Mouse (Mus musculus) inflammation-experienced regulatory T-cells, adult 6 months (primary cell): ENCODE data around the gene Pank1. TPM values are rescaled to one million over a fixed set of nuclear protein-coding genes. Genes with fewer than 3 reads are reported as not detected.

Experiments
- ATAC-seq: one replicate; pipeline ENCODE4 v1.8.0; 2017
- polyA plus RNA-seq, 3 experiments: library from polyadenylated mRNA; unstranded; fragments of 100-300 nt; shearing (Covaris generic); gene quantifications; one replicate each; pipeline ENCODE4 v1.2.1; 2017

Pank1 gene
- polyA plus RNA-seq, 3 experiments from 2014 or later, result 0.35 to 0.83 (median 0.52) TPM

GRCm38 (mm10) chr19:34819577-34820170 is 59.6 kb downstream of the Pank1 start:
- ATAC-seq, result no peak

- ATAC-seq, result no peak
Measured at GRCm38 (mm10) chr19:34815371-34815770, 63.9 kb downstream of the Pank1 start.

- no peak for ATAC-seq
Measured at GRCm38 (mm10) chr19:34814696-34815095, 64.6 kb downstream of the Pank1 start.

- no peak for ATAC-seq
Measured at GRCm38 (mm10) chr19:34813961-34814360, 65.3 kb downstream of the Pank1 start.

- no peak for ATAC-seq
Measured at GRCm38 (mm10) chr19:34813533-34813932, 65.7 kb downstream of the Pank1 start.

- no peak for ATAC-seq
Measured at GRCm38 (mm10) chr19:34812711-34813110, 66.5 kb downstream of the Pank1 start.

- ATAC-seq, result no peak
Measured at GRCm38 (mm10) chr19:34807173-34807572, 72.1 kb downstream of the Pank1 start.

- no peak for ATAC-seq
Measured at GRCm38 (mm10) chr19:34805071-34805470, 74.2 kb downstream of the Pank1 start.

- ATAC-seq, result no peak
Measured at GRCm38 (mm10) chr19:34804531-34804930, 74.7 kb downstream of the Pank1 start.

- ATAC-seq, result no peak
Measured at GRCm38 (mm10) chr19:34803396-34803795, 75.9 kb downstream of the Pank1 start.

GRCm38 (mm10) chr19:34799644-34800267 is 79.5 kb downstream of the Pank1 start:
- ATAC-seq, result no peak

- no peak for ATAC-seq
Measured at GRCm38 (mm10) chr19:34796396-34796795, 82.9 kb downstream of the Pank1 start.

GRCm38 (mm10) chr19:34782491-34782890 is 96.8 kb downstream of the Pank1 start:
- ATAC-seq, result no peak

- no peak for ATAC-seq
Measured at GRCm38 (mm10) chr19:34778993-34779392, 100.3 kb downstream of the Pank1 start.

GRCm38 (mm10) chr19:34778098-34778497 is 101.2 kb downstream of the Pank1 start:
- ATAC-seq, result no peak

- ATAC-seq, result no peak
Measured at GRCm38 (mm10) chr19:34772775-34773174, 106.5 kb downstream of the Pank1 start.

GRCm38 (mm10) chr19:34770764-34771163 is 108.5 kb downstream of the Pank1 start:
- ATAC-seq, result no peak

- ATAC-seq, result no peak
Measured at GRCm38 (mm10) chr19:34758754-34759153, 120.5 kb downstream of the Pank1 start.

Other genes starting within 250 kb of the Pank1 start
- gene Ifit1bl2, start 238.7 kb downstream of the Pank1 start, polyA plus RNA-seq, result 1 to 10 TPM; 1.1 to 1.3 (median 1.1) TPM
- 10 to 100 TPM; 33.8 to 38.0 (median 34.8) TPM for gene Ifit1, start 238.6 kb downstream of the Pank1 start, polyA plus RNA-seq
- gene Slc16a12, start 132.2 kb downstream of the Pank1 start, polyA plus RNA-seq, result under 1 TPM in 1 of 3 experiments, not detected in 2; 0.18 TPM
- 10 to 100 TPM; 17.8 to 64.7 (median 29.5) TPM for gene Kif20b, start 42.9 kb upstream of the Pank1 start, polyA plus RNA-seq